Mouse (Mus musculus) heart, embryonic 14.5 days (tissue): Measurements from ENCODE around the gene Zscan20. TPM values are rescaled to one million over a fixed set of nuclear protein-coding genes. Genes with fewer than 3 reads are reported as not detected.

ENCODE experiments used
- ATAC-seq: fragments of 200-750 bp; cut with Nextera tagmentation; 2 replicates; pipeline ENCODE4 v1.8.0; 2017; ENCODE audit warnings: low read depth, moderate TSS enrichment; ENCODE audit not compliant: insufficient number of reproducible peaks, insufficient read depth, low FRiP score
- H3K27ac ChIP-seq, 2 experiments: fragments of 200-500 bp in 1 of 2; fragments of 300-500 bp in 1 of 2; sonication (generic) in 1 of 2; replicated peaks in 1 of 2; 2 replicates each; pipeline ENCODE4 v1.5.1; 2012 to 2014; ENCODE audit warnings: low read depth in 2 of 2, low read length in 2 of 2, control low read depth in 1 of 2, mild to moderate bottlenecking in 1 of 2, mixed read lengths in 1 of 2; ENCODE audit not compliant: control insufficient read depth in 1 of 2, insufficient read depth in 1 of 2
- H3K27me3 ChIP-seq: fragments of 300-500 bp; sonication (generic); 2 replicates; pipeline ENCODE4 v1.6.1; 2014; ENCODE audit warnings: mild to moderate bottlenecking, low read length, control low read depth; ENCODE audit not compliant: control insufficient read depth, insufficient read depth
- H3K36me3 ChIP-seq: fragments of 300-500 bp; sonication (generic); 2 replicates; pipeline ENCODE4 v1.6.1; 2014; ENCODE audit warnings: mild to moderate bottlenecking, control low read depth, low read length, mixed read lengths; ENCODE audit not compliant: control insufficient read depth, insufficient read depth
- H3K4me1 ChIP-seq, 2 experiments: fragments of 200-500 bp in 1 of 2; fragments of 300-500 bp in 1 of 2; sonication (generic) in 1 of 2; 2 replicates each; pipeline ENCODE4 v1.6.1; 2012 to 2014; ENCODE audit warnings: low read length in 2 of 2, control low read depth in 1 of 2, mixed read lengths in 1 of 2; ENCODE audit not compliant: control insufficient read depth in 2 of 2, insufficient read depth in 2 of 2
- H3K4me2 ChIP-seq: fragments of 300-500 bp; sonication (generic); 2 replicates; pipeline ENCODE4 v1.6.1; 2014; ENCODE audit warnings: mild to moderate bottlenecking, low read length
- H3K4me3 ChIP-seq, 2 experiments: fragments of 200-500 bp in 1 of 2; fragments of 300-500 bp in 1 of 2; sonication (generic) in 1 of 2; 2 replicates each; pipeline ENCODE4 v1.5.1; 2012 to 2014; ENCODE audit warnings: low read length in 2 of 2, mild to moderate bottlenecking in 2 of 2, control low read depth in 1 of 2, low read depth in 1 of 2, moderate library complexity in 1 of 2; ENCODE audit not compliant: control insufficient read depth in 1 of 2, insufficient read depth in 1 of 2
- H3K9ac ChIP-seq: fragments of 300-500 bp; sonication (generic); 2 replicates; pipeline ENCODE4 v1.6.1; 2014; ENCODE audit warnings: mild to moderate bottlenecking, low read length
- H3K9me3 ChIP-seq: fragments of 300-500 bp; sonication (generic); 2 replicates; pipeline ENCODE4 v1.6.1; 2016; ENCODE audit warnings: low read length, control low read depth; ENCODE audit not compliant: control insufficient read depth
- WGBS: fragments of 180-500 bp; shearing (Covaris S2); extraction: QIAGEN DNeasy Blood & Tissue Kit; methylation state at CpG from one replicate; pipeline ENCODE4 v1.1.7; 2014; 5-methylcytosine and 5-hydroxymethylcytosine counted together
- polyA plus RNA-seq: library from polyadenylated mRNA; unstranded; fragments of >200 nt; fragmentation: Nextera tagmentation; extraction: Ambion mirVana; gene quantifications from 2 replicates; pipeline ENCODE4 v1.2.1, GENCODE M21; 2014

The Zscan20 gene
- 2.4 and 4.4 TPM in 2 replicates for polyA plus RNA-seq

DNA sequence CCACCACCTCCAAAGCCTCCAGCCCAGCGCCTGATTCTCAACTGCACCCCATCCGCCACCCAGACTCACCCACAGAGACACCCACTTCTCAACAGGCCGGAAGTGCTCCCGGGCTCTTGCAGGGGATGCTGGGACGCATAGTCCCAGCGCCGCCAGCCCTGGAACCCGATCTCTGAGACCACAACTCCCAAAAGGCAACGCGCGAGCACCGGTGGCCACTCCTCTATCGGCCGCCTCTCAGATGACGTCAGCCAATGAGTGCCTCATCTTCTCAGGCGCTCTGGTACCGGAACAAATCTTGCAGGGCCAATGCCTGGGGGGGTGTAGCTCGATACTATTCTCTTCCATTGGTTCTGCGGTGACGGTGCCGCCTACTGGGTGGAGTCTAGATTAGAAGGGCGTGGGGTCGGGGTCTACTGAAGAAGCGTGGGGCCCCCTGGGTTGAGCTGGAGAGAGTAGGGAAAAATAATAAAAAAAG lies at the start of gene Zscan20:
Gene Zscan20, minus strand, starts transcription at position 174 of the 478 bp plus-strand sequence.
- Histone ChIP-seq H3K4me2 (peak within 1 kb of the TSS; percentile 80), H3K4me3 (peak within 1 kb of the TSS; percentile 70 to 92), H3K9me3 (no peaks in the 10 kb centered on the region), H3K4me1 (peaks cover 4 to 5% of the 10 kb centered on the region in 2 experiments; a peak in 3 of 4 replicates), H3K27me3 (0 out of 2 replicates have a peak, but pooled peaks cover 3% of the 10 kb centered on the region), H3K9ac (peak within 1 kb of the TSS; percentile 72), H3K36me3 (no peaks in the 10 kb centered on the region), H3K27ac (peak within 1 kb of the TSS; percentile 40 to 64; a peak in 1 of 4 replicates)
- peak; percentile 95 for ATAC-seq
- under 1% methylated on average over 24 of the region's 24 CpGs for WGBS

DNA sequence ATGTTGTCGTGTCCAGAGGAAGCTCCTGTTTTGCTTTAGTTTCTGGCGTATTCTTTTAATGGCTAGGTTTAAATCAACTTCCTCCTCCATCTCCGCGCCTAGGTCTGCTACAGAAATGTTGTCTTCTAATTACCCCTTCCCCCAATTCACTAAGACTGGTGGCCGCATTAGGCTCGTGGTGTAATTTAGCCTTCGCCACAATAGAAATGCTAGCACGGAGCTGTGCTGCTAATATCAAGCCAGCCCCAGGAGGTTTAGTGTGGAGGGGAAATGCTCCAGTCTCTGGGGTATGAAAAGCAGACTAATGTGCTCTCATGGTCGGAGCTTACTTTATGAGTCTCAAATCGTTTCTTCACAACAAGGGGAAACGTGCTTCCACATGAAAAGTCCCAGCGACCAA lies 45.5 kb upstream of the Zscan20 start:
- Histone ChIP-seq H3K27ac (no peak overlapping the region), H3K9ac (peak overlapping the region; percentile 72), H3K4me1 (peaks cover 5 to 9% of the 10 kb centered on the region in 2 experiments; a peak in 2 of 4 replicates), H3K27me3 (peaks cover 9% of the 10 kb centered on the region), H3K9me3 (no peaks in the 10 kb centered on the region), H3K4me3 (peak overlapping the region; percentile 62 to 72), H3K36me3 (no peaks in the 10 kb centered on the region), H3K4me2 (peak overlapping the region; percentile 95)
- ATAC-seq = no peak
- WGBS = 9% methylated on average over 12 of the region's 12 CpGs

DNA sequence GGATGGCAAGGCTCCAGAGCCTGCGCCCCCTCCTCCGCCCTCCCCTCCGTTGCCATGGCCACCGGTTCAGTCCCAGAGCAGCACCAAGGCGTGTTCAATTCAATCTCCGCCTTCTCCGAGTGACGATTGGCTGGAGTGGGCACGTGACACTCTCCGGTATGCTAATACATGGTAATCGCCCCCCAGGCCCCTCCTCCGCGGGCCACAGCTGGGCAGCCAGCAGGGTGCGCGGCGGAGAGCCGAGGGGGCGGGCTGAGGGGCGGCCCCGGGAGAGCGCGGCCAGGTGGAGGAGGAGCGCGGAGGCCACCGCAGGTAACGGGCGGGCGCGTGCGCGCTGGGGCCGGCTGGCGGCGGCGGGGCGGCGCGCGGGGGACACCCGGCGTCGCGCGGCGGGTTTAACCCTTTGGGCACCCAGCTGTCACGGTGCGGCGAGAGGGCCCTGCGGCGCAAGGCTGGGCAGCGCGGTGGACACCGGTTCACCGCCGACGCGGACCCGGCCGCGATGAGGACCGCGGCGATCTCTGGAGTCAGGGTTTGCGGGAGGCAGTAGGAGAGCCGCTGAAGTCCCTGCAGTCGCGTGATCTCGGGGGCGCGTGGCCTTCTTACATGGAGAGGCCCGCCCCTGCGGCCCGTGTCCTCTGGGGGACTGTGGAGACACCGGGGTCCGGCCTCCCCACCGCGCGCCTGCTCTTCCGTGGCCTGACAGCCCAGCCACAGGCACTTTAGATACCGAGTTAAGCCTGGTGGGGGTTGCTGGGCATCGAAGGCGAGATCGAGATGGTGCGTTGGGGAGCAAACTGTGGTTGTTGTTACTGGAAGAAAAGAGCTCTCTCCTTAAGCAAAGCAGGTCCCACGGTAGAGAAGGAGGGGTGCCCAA lies 44.8 kb upstream of the Zscan20 start, which contains the start of gene Phc2:
Gene Phc2, plus strand, starts transcription at position 198 of the 877 bp plus-strand sequence.
- Histone ChIP-seq H3K4me2 (peak within 1 kb of the TSS; percentile 95), H3K27ac (no peak within 1 kb of the TSS), H3K9ac (peak within 1 kb of the TSS; percentile 72), H3K4me1 (peaks cover 5 to 9% of the 10 kb centered on the region in 2 experiments; a peak in 2 of 4 replicates), H3K36me3 (no peaks in the 10 kb centered on the region), H3K9me3 (no peaks in the 10 kb centered on the region), H3K27me3 (peaks cover 9% of the 10 kb centered on the region), H3K4me3 (peak within 1 kb of the TSS; percentile 62 to 72)
- under 1% methylated on average over 70 of the region's 85 CpGs for WGBS
- ATAC-seq = peak; percentile 96

DNA sequence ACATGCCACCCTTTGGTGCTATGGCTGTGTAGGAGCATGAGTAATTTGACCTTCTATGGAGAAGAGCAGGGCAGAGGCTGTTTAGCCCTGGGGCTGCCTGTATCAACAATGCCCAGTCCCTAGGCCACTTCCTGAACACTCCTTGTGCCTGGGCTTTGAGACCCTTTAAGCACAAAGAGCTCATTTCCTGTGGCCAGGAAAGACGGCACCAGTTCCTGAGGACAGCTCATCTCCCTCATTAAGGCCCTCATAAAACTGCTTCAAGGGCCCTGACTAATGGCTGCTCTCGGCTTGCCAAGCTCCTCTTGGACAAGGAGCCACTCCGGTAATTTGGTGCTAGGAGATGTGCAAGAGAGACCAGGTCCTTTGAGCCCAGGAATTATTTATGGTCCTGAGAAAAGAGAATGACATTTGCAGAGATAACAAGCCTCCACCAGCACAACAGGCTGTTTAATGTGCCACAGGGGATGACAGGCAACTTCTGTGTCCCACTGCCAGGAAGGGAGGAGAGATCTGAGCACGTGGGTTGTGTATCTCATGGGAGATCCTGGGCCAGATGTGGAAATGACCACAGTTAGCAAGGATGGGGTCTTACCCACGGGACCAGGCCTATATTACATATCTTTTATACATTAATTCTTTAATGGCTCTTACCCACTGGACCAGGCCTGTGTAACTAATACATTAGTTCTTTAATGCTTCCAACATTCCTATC lies 42.8 kb upstream of the Zscan20 start:
- Histone ChIP-seq H3K9ac (no peak overlapping the region), H3K27ac (no peak overlapping the region), H3K4me3 (no peak overlapping the region), H3K36me3 (no peaks in the 10 kb centered on the region), H3K4me1 (peaks cover 5 to 9% of the 10 kb centered on the region in 2 experiments; a peak in 2 of 4 replicates), H3K27me3 (peaks cover 9% of the 10 kb centered on the region), H3K4me2 (no peak overlapping the region), H3K9me3 (no peaks in the 10 kb centered on the region)
- ATAC-seq = no peak
- WGBS = 24% methylated on average over 5 of the region's 5 CpGs

DNA sequence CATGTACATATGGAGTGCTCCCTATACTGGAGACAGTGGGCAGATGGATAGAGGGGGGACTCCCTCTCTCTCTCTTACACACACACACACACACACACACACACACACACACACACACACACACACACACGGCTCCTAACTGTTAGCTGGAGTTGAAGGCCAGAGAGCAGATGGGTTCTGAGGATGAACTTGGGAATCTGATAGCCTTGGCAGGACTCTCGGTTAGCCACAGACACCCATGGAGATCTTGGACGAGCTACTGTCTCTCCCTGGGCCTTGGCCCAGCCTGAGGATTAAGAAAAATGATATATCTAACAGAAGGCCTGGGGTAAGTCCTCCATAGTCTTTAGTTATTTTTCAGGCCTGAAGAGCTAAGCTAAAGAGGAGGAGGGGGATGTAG lies 41.6 kb upstream of the Zscan20 start:
- 90% methylated on average over 3 of the region's 3 CpGs for WGBS
- H3K9me3 ChIP-seq = no peaks in the 10 kb centered on the region
- H3K4me3 ChIP-seq = no peak overlapping the region
- no peak overlapping the region for H3K4me2 ChIP-seq
- no peak overlapping the region for H3K27ac ChIP-seq
- H3K27me3 ChIP-seq = peaks cover 7% of the 10 kb centered on the region
- peaks cover 10 to 16% of the 10 kb centered on the region in 2 experiments; a peak in 3 of 4 replicates for H3K4me1 ChIP-seq
- no peaks in the 10 kb centered on the region for H3K36me3 ChIP-seq
- ATAC-seq = no peak
- no peak overlapping the region for H3K9ac ChIP-seq

DNA sequence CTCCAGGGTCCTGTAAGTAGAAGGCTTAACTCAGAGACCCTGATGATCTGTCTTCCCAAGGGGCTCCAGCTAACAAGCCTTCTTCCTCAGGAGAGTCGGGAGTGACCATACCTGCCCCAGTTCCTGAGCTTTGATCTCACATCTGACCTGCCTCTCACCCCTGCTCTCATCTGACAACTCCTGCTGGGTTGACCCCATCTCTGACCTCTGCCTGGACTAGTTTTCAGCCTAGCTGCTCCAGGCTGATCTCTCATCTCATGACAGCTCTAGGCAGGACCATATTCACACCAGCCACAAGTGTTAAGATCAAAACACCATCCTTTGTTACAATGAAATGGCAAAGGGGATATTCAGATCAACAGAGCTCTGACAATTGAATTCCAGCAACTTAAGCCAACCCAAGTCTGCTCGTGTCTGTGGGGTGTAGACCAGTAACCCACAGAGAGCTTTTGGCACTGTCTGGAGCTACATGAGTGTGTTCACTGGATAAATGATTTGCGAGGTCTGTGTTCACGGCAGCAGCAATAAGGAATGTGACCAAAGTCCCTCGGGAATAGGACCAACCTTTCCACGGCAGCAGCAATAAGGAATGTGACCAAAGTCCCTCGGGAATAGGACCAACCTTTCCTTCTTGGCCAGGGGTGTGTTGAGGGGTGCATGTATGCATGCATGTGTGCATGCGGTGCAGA lies 38.8 kb upstream of the Zscan20 start:
- WGBS = 57% methylated on average over 8 of the region's 8 CpGs

DNA sequence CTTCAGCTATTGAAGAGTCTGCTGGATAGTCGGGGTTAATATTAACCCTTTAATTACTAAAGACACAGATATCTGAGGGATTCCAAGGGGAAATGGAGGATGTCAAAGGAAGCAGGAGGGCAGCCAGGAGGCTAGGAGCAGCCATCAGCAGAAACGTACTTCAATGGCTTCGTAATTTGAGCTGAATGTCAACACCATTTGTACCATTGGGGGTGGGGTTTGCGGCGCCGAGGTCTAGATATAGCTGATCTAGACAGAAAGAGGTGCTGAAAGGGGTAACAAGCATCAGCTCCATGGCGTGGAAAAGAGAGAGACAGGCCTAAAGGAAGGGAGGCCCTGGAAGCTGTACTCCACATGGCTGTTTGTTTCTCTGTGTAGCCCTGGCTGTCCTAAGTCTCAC lies 36.9 kb upstream of the Zscan20 start:
- Histone ChIP-seq H3K4me2 (no peak overlapping the region), H3K4me1 (peaks cover 11 to 13% of the 10 kb centered on the region in 2 experiments; a peak in 3 of 4 replicates), H3K9ac (no peak overlapping the region), H3K27me3 (no peaks in the 10 kb centered on the region), H3K27ac (no peak overlapping the region), H3K36me3 (no peaks in the 10 kb centered on the region), H3K9me3 (no peaks in the 10 kb centered on the region), H3K4me3 (no peak overlapping the region)
- ATAC-seq = no peak
- WGBS = 7% methylated on average over 7 of the region's 7 CpGs

More for the DNA sequence above, 38.8 kb upstream of the Zscan20 start:
- H3K27ac ChIP-seq = no peak overlapping the region
- H3K4me1 ChIP-seq = peaks cover 10 to 11% of the 10 kb centered on the region in 2 experiments; a peak in 3 of 4 replicates
- H3K36me3 ChIP-seq = no peaks in the 10 kb centered on the region
- no peak overlapping the region for H3K9ac ChIP-seq
- H3K4me2 ChIP-seq = no peak overlapping the region
- ATAC-seq = no peak
- H3K4me3 ChIP-seq = no peak overlapping the region
- H3K9me3 ChIP-seq = no peaks in the 10 kb centered on the region
- H3K27me3 ChIP-seq = no peaks in the 10 kb centered on the region
